Mouse (Mus musculus) spleen, adult 18-20 months (tissue): ENCODE measurements at regions not wholly inside any gene's neighbourhood (a gene's known extent, or its start where the extent isn't known, plus 50 kb on each side); places are given as distances from the start of the nearest gene placed in this dataset.

ENCODE experiments used
- DNase-seq, 2 experiments: peaks; one replicate each; pipeline ENCODE4 v3.0.0; 2022; ENCODE audit warnings: mixed read lengths in 2 of 2

GRCm38 (mm10) chr13:83716711-83717171 lies 212.9 kb downstream of the Mef2c start:
- no peak for DNase-seq

- DNase-seq = no peak
These were observed 213.9 kb downstream of the Mef2c start for GRCm38 (mm10) chr13:83717686-83718210.

GRCm38 (mm10) chr13:83718431-83719410 lies 214.9 kb downstream of the Mef2c start:
- no peak for DNase-seq

- DNase-seq = no peak
These were observed 215.9 kb downstream of the Mef2c start for GRCm38 (mm10) chr13:83719635-83720291.

GRCm38 (mm10) chr13:83720352-83720751 lies 216.5 kb downstream of the Mef2c start:
- DNase-seq = no peak

GRCm38 (mm10) chr13:83720883-83721371 lies 217.1 kb downstream of the Mef2c start:
- no peak for DNase-seq

GRCm38 (mm10) chr13:83721563-83721962 lies 217.7 kb downstream of the Mef2c start:
- DNase-seq = no peak

- DNase-seq = no peak
These were observed 218.4 kb downstream of the Mef2c start for GRCm38 (mm10) chr13:83722241-83722640.

GRCm38 (mm10) chr13:83722791-83723190 lies 219.0 kb downstream of the Mef2c start:
- DNase-seq = no peak

GRCm38 (mm10) chr13:83723396-83723795 lies 219.6 kb downstream of the Mef2c start:
- DNase-seq = no peak

GRCm38 (mm10) chr13:83724196-83724595 lies 220.4 kb downstream of the Mef2c start:
- DNase-seq = no peak

GRCm38 (mm10) chr13:83724995-83725394 lies 221.2 kb downstream of the Mef2c start:
- DNase-seq = no peak

- no peak for DNase-seq
These were observed 222.0 kb downstream of the Mef2c start for GRCm38 (mm10) chr13:83725831-83726230.

GRCm38 (mm10) chr13:83726346-83726975 lies 222.6 kb downstream of the Mef2c start:
- DNase-seq = no peak

- no peak for DNase-seq
These were observed 223.4 kb downstream of the Mef2c start for GRCm38 (mm10) chr13:83727051-83727765.

GRCm38 (mm10) chr13:83727766-83728395 lies 224.0 kb downstream of the Mef2c start:
- DNase-seq = no peak

GRCm38 (mm10) chr13:83728421-83729010 lies 224.7 kb downstream of the Mef2c start:
- DNase-seq = no peak

- no peak for DNase-seq
These were observed 225.6 kb downstream of the Mef2c start for GRCm38 (mm10) chr13:83729331-83730009.

GRCm38 (mm10) chr13:83730155-83730712 lies 226.4 kb downstream of the Mef2c start:
- DNase-seq = no peak
